In the genomic region with DNA sequence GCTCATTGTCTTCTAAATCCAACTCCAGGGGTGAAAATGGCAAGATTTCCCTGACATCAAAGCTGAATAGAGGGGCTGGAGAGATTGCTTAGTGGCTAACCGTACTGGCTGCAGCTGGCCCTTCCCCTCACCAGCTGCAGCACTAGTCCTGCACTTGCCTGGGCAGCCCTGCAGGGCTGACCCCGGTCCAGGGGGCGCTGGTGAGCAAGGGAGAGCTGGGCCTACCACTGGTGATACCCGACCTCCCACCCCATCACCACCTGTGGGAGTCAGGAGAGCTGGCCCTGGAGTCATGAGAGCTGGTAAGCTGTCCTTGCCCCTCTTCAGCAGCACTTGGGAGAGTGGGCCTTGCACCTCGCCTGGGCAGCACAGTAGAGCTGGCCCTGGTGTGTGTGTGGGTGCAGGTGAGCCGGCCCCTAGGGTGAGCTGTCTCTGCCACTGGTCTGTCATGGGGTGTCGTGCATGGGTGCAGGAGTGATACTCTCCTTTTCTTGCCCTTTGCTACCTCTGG, we compare ENCODE assay signal across 10 mouse cellular contexts.
DNase-seq lines count a peak whose midpoint lies in the region; ATAC-seq and TF ChIP-seq lines count a peak whose summit lies in the region.
"Had no signal": no experiment of that assay in that cellular context is flagged by ENCODE, and none has a peak within 500 bp of the region (broad histone marks: within the 10 kb centered on the region; RNA-seq: fewer than 3 reads in every experiment).

No protein-coding gene starts in this region.

- no peaks in the 10 kb centered on the region; the same call in 1 of the 2 replicates for H3K27me3 ChIP-seq in limb, embryonic 11.5 days (ENCODE audit: control insufficient read depth, insufficient read depth, low read length)
- H3K27me3 ChIP-seq in limb, embryonic 10.5 days (ENCODE audit: low read depth, poor library complexity, severe bottlenecking): no peaks in the 10 kb centered on the region
- no peaks in the 10 kb centered on the region for H3K27me3 ChIP-seq in Patski
- H3K27me3 ChIP-seq in forebrain, embryonic 10.5 days (ENCODE audit: poor library complexity, severe bottlenecking): no peaks in the 10 kb centered on the region
- H3K27me3 ChIP-seq: neural tube, embryonic 12.5 days had no signal

- H3K27ac ChIP-seq in limb, embryonic 11.5 days (replicated peaks; ENCODE audit: low read depth, low read length): no peak overlapping the region
- no peak overlapping the region for H3K27ac ChIP-seq in limb, embryonic 10.5 days
- H3K27ac ChIP-seq in olfactory bulb, adult 2 months (ENCODE audit: insufficient read depth, low read depth, low read length): no peak overlapping the region
- no peak overlapping the region for H3K27ac ChIP-seq in forebrain, embryonic 10.5 days
- H3K27ac ChIP-seq: neural tube, embryonic 12.5 days had no signal

- in situ Hi-C loops in Patski (cut with MboI; ENCODE audit: low pct_unique_long_range_greater_than_20kb): no loop called here

- ATAC-seq in limb, embryonic 11.5 days (ENCODE audit: insufficient number of reproducible peaks, low FRiP score, low TSS enrichment, low read depth): 0 out of 2 replicates have a peak, but pooled peaks have one; percentile 17
- no peak for ATAC-seq in Patski

- no peak overlapping the region for H3K4me2 ChIP-seq in limb, embryonic 11.5 days (ENCODE audit: low read depth, severe bottlenecking)
- H3K4me2 ChIP-seq: neural tube, embryonic 12.5 days had no signal

- CTCF ChIA-PET in Patski (lab: Charles Lee): interaction anchor here (1.3 to 1.6 kb wide), 2 partner anchors 20 to 38 kb away, joined by 3 to 4 read pairs; no protein-coding TSS in a partner anchor

- no peaks in the 10 kb centered on the region for H3K4me1 ChIP-seq in limb, embryonic 11.5 days (ENCODE audit: control insufficient read depth, insufficient read depth, low read length)
- H3K4me1 ChIP-seq in limb, embryonic 10.5 days: peaks cover 11% of the 10 kb centered on the region
- H3K4me1 ChIP-seq in olfactory bulb, adult 2 months (ENCODE audit: control insufficient read depth, insufficient read depth, low read length): peaks cover 10% of the 10 kb centered on the region
- H3K4me1 ChIP-seq in forebrain, embryonic 10.5 days: no peaks in the 10 kb centered on the region
- H3K4me1 ChIP-seq: neural tube, embryonic 12.5 days had no signal

- H3K4me3 ChIP-seq in limb, embryonic 11.5 days (ENCODE audit: low read depth, low read length): no peak overlapping the region
- no peak overlapping the region for H3K4me3 ChIP-seq in limb, embryonic 10.5 days
- no peak overlapping the region for H3K4me3 ChIP-seq in olfactory bulb, adult 2 months (ENCODE audit: insufficient read depth, low read depth, low read length)
- H3K4me3 ChIP-seq in forebrain, embryonic 10.5 days: no peak overlapping the region
- H3K4me3 ChIP-seq: neural tube, embryonic 12.5 days had no signal

- no peaks in the 10 kb centered on the region for H3K36me3 ChIP-seq in limb, embryonic 11.5 days (ENCODE audit: control insufficient read depth, insufficient read depth, low read length)
- H3K36me3 ChIP-seq in limb, embryonic 10.5 days: no peaks in the 10 kb centered on the region
- H3K36me3 ChIP-seq in forebrain, embryonic 10.5 days (replicated peaks): no peaks in the 10 kb centered on the region
- H3K36me3 ChIP-seq: neural tube, embryonic 12.5 days had no signal

- no peak overlapping the region for H3K9ac ChIP-seq in limb, embryonic 11.5 days (ENCODE audit: low read length)
- H3K9ac ChIP-seq: neural tube, embryonic 12.5 days had no signal

- POLR2A ChIA-PET in Patski (lab: Charles Lee): interaction anchor here (1.6 kb wide), 1 partner anchor 10 kb away, joined by 3 read pairs; no protein-coding TSS in a partner anchor

- TF ChIP-seq CTCF in Patski (IDR thresholded peaks at IDR 0.05): peak; percentile 27
- TF ChIP-seq CTCF in olfactory bulb, adult 2 months (IDR thresholded peaks at IDR 0.05; ENCODE audit: insufficient read depth, low read depth, low read length): peak; percentile 23; the same call in 1 of the 2 replicates

- peak; percentile 25 for DNase-seq in embryo, embryonic 11 days
- DNase-seq in embryo, embryonic 10 days (ENCODE audit: low spot score): no peak
- DNase-seq in limb, embryonic 11.5 days (ENCODE audit: low spot score): peak; percentile 35
- DNase-seq in limb, embryonic 10.5 days (ENCODE audit: low spot score): no peak
- no peak for DNase-seq in Patski (ENCODE audit: low read depth, low spot score)
- no peak for DNase-seq in forebrain, embryonic 10.5 days (ENCODE audit: extremely low spot score, low spot score)
- DNase-seq in cerebellum, postnatal 36 days: no peak
- DNase-seq: kidney, postnatal 14 days had no signal

- H3K9me3 ChIP-seq in limb, embryonic 11.5 days (ENCODE audit: control insufficient read depth, low read length): no peaks in the 10 kb centered on the region
- no peaks in the 10 kb centered on the region for H3K9me3 ChIP-seq in limb, embryonic 10.5 days (replicated peaks)
- H3K9me3 ChIP-seq in forebrain, embryonic 10.5 days: no peaks in the 10 kb centered on the region
- H3K9me3 ChIP-seq: neural tube, embryonic 12.5 days had no signal

- 45% methylated on average over 7 of the region's 7 CpGs for WGBS in limb, embryonic 11.5 days
- 55% methylated on average over 7 of the region's 7 CpGs for WGBS in limb, embryonic 10.5 days
- 57% methylated on average over 7 of the region's 7 CpGs for WGBS in olfactory bulb, adult 2 months
- WGBS in forebrain, embryonic 10.5 days: 51% methylated on average over 7 of the region's 7 CpGs

- TF ChIP-seq POLR2A in olfactory bulb, adult 2 months (IDR thresholded peaks at IDR 0.05; ENCODE audit: insufficient read depth, low read depth, low read length): no peak

Comparison
In these comparisons a context has a peak if more than half of its experiments do, and no peak if none do; other contexts are left out.
1. DNase-seq: peak in embryo, embryonic 11 days (single experiment) and limb, embryonic 11.5 days (single experiment); none in embryo, embryonic 10 days (single experiment), limb, embryonic 10.5 days (single experiment), Patski (single experiment), forebrain, embryonic 10.5 days (single experiment) and cerebellum, postnatal 36 days (0 of 2).